Mouse (Mus musculus) gastrocnemius, adult 8-10 months (tissue): Measurements from ENCODE around the gene Defa2. TPM values are rescaled to one million over a fixed set of nuclear protein-coding genes. Genes with fewer than 3 reads are reported as not detected.
"Not testable (repeated sequence)": the region's sequence is repeated elsewhere in the genome, so short reads cannot be mapped to it uniquely, and the experiment has no call there.

Experiments
- DNase-seq, 2 experiments: peaks; one replicate each; pipeline ENCODE4 v3.0.0; 2022; ENCODE audit warnings: low spot score in 2 of 2
- total RNA-seq, 4 experiments: library from RNA; stranded (reverse); gene quantifications; 2 replicates each; pipeline ENCODE4 v1.2.4; 2022

The Defa2 gene
- total RNA-seq, result not detected

DNA sequence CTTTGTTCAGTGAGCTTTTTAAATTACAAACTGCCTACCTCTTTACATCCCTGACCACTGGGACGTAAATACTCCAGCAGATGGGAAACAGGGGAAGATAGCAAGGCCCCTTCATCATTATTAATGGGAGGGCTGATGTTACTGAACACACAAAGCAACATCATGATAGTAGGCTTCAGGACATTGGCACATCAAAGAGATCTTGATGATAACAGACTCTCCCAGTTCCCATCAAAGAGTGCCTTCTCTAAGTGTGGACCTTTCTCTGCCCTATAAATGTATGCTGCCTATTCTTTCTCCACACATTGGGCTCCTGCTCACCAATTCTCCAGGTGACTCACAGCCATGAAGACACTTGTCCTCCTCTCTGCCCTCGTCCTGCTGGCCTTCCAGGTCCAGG is at the start of gene Defa2:
Defa2 (plus strand) TSS at position 301 of the 400 bp plus-strand sequence.
- not testable (repeated sequence) for DNase-seq

DNA sequence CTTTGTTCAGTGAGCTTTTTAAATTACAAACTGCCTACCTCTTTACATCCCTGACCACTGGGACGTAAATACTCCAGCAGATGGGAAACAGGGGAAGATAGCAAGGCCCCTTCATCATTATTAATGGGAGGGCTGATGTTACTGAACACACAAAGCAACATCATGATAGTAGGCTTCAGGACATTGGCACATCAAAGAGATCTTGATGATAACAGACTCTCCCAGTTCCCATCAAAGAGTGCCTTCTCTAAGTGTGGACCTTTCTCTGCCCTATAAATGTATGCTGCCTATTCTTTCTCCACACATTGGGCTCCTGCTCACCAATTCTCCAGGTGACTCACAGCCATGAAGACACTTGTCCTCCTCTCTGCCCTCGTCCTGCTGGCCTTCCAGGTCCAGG is 13.2 kb downstream of the Defa2 start, which contains the start of gene Defa33:
Defa33 (plus strand) TSS at position 301 of the 400 bp plus-strand sequence.
- DNase-seq, result not testable (repeated sequence)

- not testable (repeated sequence) for DNase-seq
These were observed 48.8 kb downstream of the Defa2 start, which contains the start of gene Defa36 for GRCm38 (mm10) chr8:21427111-21427510. Defa36 (plus strand) TSS chr8:21427411.

Other genes starting within 250 kb of the Defa2 start
- gene Defa30, start 243.9 kb upstream of the Defa2 start, total RNA-seq, result not detected
- gene Defa22, start 216.2 kb upstream of the Defa2 start, total RNA-seq, result not detected
- not detected for gene Defa31, start 186.9 kb upstream of the Defa2 start, total RNA-seq
- gene Gm15293, start 177.0 kb upstream of the Defa2 start, total RNA-seq, result not detected
- not detected for gene Gm15292, start 128.8 kb upstream of the Defa2 start, total RNA-seq
- not detected for gene Defa27, start 63.0 kb upstream of the Defa2 start, total RNA-seq
- gene Defa29, start 51.5 kb upstream of the Defa2 start, total RNA-seq, result not detected
- not detected for gene Defa33, start 13.3 kb downstream of the Defa2 start, total RNA-seq
- gene Defa36, start 48.9 kb downstream of the Defa2 start, total RNA-seq, result not detected
- not detected for gene Gm7849, start 78.0 kb downstream of the Defa2 start, total RNA-seq
- not detected for gene Defa20, start 130.7 kb downstream of the Defa2 start, total RNA-seq
- not detected for gene Defa32, start 150.5 kb downstream of the Defa2 start, total RNA-seq
- gene Defa37, start 186.9 kb downstream of the Defa2 start, total RNA-seq, result not detected
- gene Defa28, start 204.5 kb downstream of the Defa2 start, total RNA-seq, result not detected
- not detected for gene Gm7861, start 216.0 kb downstream of the Defa2 start, total RNA-seq
- not detected for gene Defa26, start 239.7 kb downstream of the Defa2 start, total RNA-seq